Mouse (Mus musculus) left cerebral cortex, postnatal 4 days (tissue): Measurements from ENCODE around the gene Hyls1. TPM values are rescaled to one million over a fixed set of nuclear protein-coding genes. Genes with fewer than 3 reads are reported as not detected.
"Not testable (repeated sequence)": the region's sequence is repeated elsewhere in the genome, so short reads cannot be mapped to it uniquely, and the experiment has no call there.

Experiments
- DNase-seq: peaks from one replicate; pipeline ENCODE4 v3.0.0-alpha.2; 2022
- intact Hi-C: fragments of 180-260 bp; cut with DNase I; formaldehyde crosslinking; loops from one replicate; pipeline ENCODE4 v1.15.1; 2025
- total RNA-seq, 2 experiments: library from RNA; stranded (reverse); gene quantifications; 2 replicates each; pipeline ENCODE4 v1.2.3; 2021

The Hyls1 gene
- 10 to 100 TPM; 11.6 to 11.9 TPM for total RNA-seq

GRCm38 (mm10) chr9:35569571-35570534 is at the start of gene Hyls1, which contains the start of gene Pate2:
Gene Hyls1, minus strand, starts transcription at chr9:35570398.
Gene Pate2, plus strand, starts transcription at chr9:35570284.
- intact Hi-C loops: no loop called here
- peak; percentile 94 for DNase-seq

- intact Hi-C loops, DNase-seq: not testable (repeated sequence)
These were observed 46.6 kb upstream of the Hyls1 start for GRCm38 (mm10) chr9:35616784-35617183.

GRCm38 (mm10) chr9:35614005-35614404 is 43.8 kb upstream of the Hyls1 start:
- no peak for DNase-seq
- intact Hi-C loops: no loop called here

- intact Hi-C loops: no loop called here
- DNase-seq: no peak
These were observed 41.6 kb upstream of the Hyls1 start, which contains the start of gene Pate4 for GRCm38 (mm10) chr9:35611841-35612240. Gene Pate4, minus strand, starts transcription at chr9:35611941.

- intact Hi-C loops: no loop called here
These were observed 37.6 kb upstream of the Hyls1 start for GRCm38 (mm10) chr9:35607647-35608405.

GRCm38 (mm10) chr9:35592903-35593302 is 22.7 kb upstream of the Hyls1 start:
- no peak for DNase-seq
- intact Hi-C loops: loop anchor here (5.0 kb wide), 1 partner anchor 114 kb away; no protein-coding TSS in a partner anchor

More at GRCm38 (mm10) chr9:35607647-35608405, 37.6 kb upstream of the Hyls1 start:
- no peak for DNase-seq

- intact Hi-C loops: loop anchor here (10.0 kb wide), 1 partner anchor 1127 kb away; no protein-coding TSS in a partner anchor
- DNase-seq: no peak
These were observed 17.5 kb upstream of the Hyls1 start for GRCm38 (mm10) chr9:35587674-35588073.

GRCm38 (mm10) chr9:35574416-35574815 is 4.2 kb upstream of the Hyls1 start:
- intact Hi-C loops: no loop called here
- DNase-seq: no peak

- DNase-seq: no peak
- intact Hi-C loops: no loop called here
These were observed 465 bp upstream of the Hyls1 start for GRCm38 (mm10) chr9:35570663-35571062.

GRCm38 (mm10) chr9:35567995-35568394 is 2.2 kb downstream of the Hyls1 start:
- no peak for DNase-seq
- intact Hi-C loops: no loop called here

- DNase-seq: no peak
- intact Hi-C loops: no loop called here
These were observed 5.5 kb downstream of the Hyls1 start for GRCm38 (mm10) chr9:35564536-35565240.

GRCm38 (mm10) chr9:35561583-35561982 is 8.6 kb downstream of the Hyls1 start:
- intact Hi-C loops: no loop called here
- DNase-seq: no peak

GRCm38 (mm10) chr9:35561076-35561475 is 9.1 kb downstream of the Hyls1 start:
- intact Hi-C loops: no loop called here
- DNase-seq: no peak

GRCm38 (mm10) chr9:35559009-35559890 is 10.9 kb downstream of the Hyls1 start:
- intact Hi-C loops: no loop called here
- peak; percentile 90 for DNase-seq

- intact Hi-C loops: no loop called here
- DNase-seq: peak; percentile 84
These were observed 11.8 kb downstream of the Hyls1 start, which contains the start of the genes Ddx25 and Pus3 for GRCm38 (mm10) chr9:35558257-35559008. Gene Ddx25, minus strand, starts transcription at chr9:35558528. Gene Pus3, plus strand, starts transcription at chr9:35558595.

GRCm38 (mm10) chr9:35556494-35557102 is 13.6 kb downstream of the Hyls1 start:
- intact Hi-C loops: no loop called here
- no peak for DNase-seq

GRCm38 (mm10) chr9:35548455-35548854 is 21.7 kb downstream of the Hyls1 start:
- no peak for DNase-seq
- intact Hi-C loops: loop anchor here (10.0 kb wide), 1 partner anchor 334 kb away; the partner anchor contains the start of gene Foxred1

GRCm38 (mm10) chr9:35546745-35547144 is 23.5 kb downstream of the Hyls1 start:
- intact Hi-C loops: loop anchor here (10.0 kb wide), 1 partner anchor 332 kb away; the partner anchor contains the start of gene Foxred1

More at GRCm38 (mm10) chr9:35546745-35547144, 23.5 kb downstream of the Hyls1 start:
- DNase-seq: no peak
